Mouse (Mus musculus) gastrocnemius, postnatal 14 days (tissue): Measurements from ENCODE around the gene Coro2a. TPM values are rescaled to one million over a fixed set of nuclear protein-coding genes. Genes with fewer than 3 reads are reported as not detected.
"Not testable (repeated sequence)": the region's sequence is repeated elsewhere in the genome, so short reads cannot be mapped to it uniquely, and the experiment has no call there.

ENCODE experiments used
- DNase-seq: peaks from one replicate; pipeline ENCODE4 v3.0.0; 2021; ENCODE audit warnings: mixed read lengths
- intact Hi-C: fragments of 180-260 bp; cut with DNase I; formaldehyde crosslinking; loops from one replicate; pipeline ENCODE4 v1.15.1; 2025; ENCODE audit warnings: low total_unique reads
- total RNA-seq, 2 experiments: library from RNA; stranded (reverse); gene quantifications; 2 replicates each; pipeline ENCODE4 v1.2.3; 2021

Coro2a gene
- total RNA-seq, 2 experiments from 2014 or later: 0.27 to 0.66 TPM

DNA sequence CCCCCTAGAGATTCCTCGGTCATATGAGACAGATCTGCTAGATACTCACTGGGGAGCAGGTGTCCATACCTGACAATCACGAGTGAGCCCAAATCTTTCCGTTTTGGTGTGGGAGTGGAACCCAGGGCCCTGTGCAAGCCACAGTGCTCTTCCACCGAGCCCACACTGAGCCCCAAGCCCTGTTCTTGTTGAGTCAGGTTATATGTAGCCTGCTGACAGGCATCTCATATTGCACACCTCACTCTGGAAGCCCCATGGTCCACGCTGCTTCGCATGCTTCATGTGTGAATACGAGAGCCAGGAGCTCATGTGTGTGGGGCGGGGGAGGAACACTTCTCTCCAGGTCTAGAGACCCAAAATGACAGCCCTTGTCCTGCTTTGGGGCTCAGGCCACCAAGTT lies 12.9 kb downstream of the Coro2a start:
- no peak for DNase-seq
- intact Hi-C loops: no loop called here

DNA sequence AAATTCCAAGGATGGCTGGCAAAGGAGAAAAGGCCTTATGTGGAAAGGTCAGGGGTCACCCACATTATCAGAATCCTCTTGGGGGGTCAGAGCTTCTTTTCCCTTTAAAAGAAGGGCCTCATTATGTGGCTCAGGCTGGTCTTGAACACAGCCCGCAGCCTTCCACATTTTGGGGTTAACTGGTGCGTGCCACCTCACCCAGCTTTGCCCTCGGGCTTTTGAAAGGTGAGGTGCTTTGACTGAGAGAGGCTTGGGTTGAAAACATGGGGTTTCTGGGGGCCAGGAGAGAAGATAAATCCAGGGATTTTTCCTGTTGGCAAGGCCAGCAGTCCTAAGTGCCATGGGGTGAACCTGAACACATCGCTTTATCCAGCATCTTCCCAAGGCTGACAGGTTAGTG lies 15.5 kb downstream of the Coro2a start:
- no peak for DNase-seq
- intact Hi-C loops: no loop called here

DNA sequence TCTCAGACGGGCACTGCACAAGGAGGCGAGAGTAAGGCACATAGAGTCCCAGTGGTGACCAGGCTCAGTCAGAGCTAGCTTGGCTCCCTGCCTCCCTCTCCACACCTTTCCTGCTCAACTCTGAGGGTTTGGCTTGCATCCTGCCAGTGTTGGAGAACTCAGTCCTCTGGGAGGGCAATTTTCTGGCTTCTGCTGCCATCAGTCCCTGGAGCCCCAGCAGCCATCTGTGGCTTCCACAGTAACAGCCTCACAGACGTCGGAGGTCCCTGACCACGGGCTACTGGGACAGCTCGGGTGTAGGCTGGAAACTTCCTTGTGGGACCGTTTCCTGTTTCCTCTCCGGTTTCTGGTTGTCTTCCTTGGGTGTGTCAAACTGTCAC lies 16.2 kb downstream of the Coro2a start:
- no peak for DNase-seq
- intact Hi-C loops: no loop called here

DNA sequence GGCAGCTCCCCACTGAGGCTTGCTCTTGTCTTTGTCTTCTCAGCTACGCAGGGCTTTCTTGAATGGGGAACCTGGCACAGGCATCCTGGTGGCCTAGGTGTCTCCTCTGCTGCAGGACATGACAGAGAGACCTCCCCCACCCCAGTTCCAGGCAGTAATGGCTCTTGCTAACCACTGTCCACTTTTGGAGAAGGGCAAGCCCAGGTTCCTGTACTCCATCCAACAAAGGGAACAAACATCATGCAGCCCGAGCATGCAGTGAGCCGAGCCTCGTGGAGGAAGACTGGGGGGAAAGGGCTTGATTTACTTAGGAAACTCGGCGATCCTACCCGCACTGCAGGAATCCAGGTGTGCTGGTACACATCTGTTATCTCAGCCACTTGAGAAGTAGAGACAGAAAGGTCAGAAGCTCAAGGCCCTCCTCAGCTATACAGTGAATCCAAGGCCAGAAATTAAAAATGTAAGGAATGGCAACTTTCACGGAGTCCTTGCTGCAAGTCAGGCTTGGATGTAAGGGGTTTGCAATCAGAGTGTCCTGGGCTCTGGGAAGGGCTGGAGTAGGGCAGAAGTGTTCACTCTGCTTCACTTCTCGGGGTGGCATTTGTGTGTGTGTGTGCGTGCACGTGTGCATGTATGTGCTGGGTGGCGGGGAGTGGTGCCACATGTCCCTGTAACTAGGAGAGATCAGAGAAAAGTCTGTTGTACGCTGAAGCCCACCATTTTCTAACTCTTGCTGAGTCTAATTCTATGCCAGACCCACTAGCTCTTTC lies 16.8 kb downstream of the Coro2a start:
- no peak for DNase-seq
- intact Hi-C loops: no loop called here

DNA sequence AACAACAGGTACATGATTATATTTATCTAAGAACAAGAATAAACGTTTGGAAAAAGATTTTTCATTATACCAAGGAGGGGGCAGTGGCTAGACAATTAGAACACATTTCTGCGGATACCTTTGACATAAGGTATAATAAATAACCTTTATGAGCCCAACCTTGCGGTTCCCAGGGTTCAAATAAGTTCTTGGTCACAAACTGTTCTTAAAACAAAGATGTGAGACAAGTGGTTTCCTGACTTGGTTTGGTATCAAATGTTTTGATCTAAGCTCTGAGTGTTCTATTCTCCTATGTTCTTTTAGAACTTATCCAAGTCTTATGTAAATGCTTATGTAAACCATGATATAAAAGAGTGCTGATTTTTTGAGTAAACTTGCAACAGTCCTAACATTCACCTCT lies 17.5 kb downstream of the Coro2a start:
- DNase-seq, intact Hi-C loops: not testable (repeated sequence)

DNA sequence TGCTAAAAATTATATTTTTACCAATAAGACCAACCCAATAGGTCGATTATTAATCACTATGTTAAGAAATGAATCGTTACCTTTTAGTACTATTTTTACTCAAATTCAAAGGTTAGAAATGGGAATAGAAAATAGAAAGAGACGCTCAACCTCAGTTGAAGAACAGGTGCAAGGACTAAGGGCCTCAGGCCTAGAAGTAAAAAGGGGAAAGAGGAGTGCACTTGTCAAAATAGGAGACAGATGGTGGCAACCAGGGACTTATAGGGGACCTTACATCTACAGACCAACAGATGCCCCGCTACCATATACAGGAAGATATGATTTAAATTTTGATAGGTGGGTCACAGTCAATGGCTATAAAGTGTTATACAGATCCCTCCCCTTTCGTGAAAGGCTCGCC lies 17.9 kb downstream of the Coro2a start:
- DNase-seq, intact Hi-C loops: not testable (repeated sequence)

DNA sequence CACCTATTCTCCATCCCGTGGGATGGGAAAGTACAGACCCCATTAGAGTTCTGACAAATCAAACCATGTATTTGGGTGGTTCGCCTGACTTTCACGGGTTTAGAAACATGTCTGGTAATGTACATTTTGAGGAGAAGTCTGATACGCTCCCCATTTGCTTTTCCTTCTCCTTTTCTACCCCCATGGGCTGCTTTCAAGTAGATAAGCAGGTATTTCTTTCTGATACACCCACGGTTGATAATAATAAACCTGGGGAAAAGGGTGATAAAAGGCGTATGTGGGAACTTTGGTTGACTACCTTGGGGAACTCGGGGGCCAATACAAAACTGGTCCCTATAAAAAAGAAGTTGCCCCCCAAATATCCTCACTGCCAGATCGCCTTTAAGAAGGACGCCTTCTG lies 20.0 kb downstream of the Coro2a start:
- intact Hi-C loops, DNase-seq: not testable (repeated sequence)

DNA sequence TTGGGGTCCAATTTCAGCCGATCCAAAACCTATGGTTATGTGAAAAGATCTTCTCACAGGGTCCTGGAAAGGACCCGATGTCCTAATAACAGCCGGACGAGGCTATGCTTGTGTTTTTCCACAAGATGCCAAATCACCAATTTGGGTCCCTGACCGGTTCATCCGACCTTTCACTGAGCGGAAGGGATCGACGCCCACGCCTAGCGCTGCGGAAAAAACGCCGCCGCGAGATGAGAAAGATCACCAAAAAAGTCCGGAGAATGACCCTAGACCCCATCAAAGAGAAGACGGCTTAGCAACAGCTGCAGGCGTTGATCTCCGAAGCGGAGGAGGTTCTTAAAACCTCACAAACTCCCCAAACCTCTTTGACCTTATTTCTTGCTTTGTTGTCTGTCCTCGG lies 20.4 kb downstream of the Coro2a start:
- intact Hi-C loops, DNase-seq: not testable (repeated sequence)

DNA sequence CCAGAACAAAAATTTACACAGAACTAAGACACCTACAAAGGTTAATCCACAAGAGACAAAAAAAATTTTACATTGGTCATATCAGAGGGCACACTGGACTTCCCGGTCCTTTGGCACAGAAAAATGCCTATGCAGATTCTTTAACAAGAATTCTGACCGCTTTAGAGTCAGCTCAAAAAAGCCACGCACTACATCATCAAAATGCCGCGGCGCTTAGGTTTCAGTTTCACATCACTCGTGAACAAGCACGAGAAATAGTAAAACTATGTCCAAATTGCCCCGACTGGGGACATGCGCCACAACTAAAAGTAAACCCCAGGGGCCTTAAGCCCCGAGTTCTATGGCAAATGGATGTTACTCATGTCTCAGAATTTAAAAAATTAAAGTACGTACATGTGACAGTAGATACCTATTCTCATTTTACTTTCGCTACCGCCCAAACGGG lies 21.2 kb downstream of the Coro2a start:
- DNase-seq, intact Hi-C loops: not testable (repeated sequence)

DNA sequence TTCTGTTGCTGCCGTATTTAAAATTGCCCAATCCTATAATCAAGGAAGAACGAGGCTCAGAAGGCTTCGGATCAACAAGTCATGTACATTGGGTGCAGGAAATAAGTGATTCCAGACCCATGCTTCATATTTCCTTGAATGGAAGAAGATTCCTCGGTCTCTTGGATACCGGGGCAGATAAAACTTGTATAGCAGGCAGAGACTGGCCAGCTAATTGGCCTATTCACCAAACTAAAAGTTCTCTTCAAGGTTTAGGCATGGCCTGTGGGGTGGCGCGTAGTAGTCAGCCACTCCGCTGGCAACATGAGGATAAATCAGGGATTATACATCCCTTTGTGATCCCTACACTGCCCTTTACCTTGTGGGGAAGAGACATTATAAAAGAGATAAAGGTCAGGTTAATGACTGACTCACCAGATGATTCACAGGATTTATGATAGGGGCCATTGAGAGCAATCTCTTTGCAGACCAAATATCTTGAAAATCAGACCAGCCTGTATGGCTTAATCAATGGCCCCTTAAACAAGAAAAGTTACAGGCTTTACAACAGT lies 23.1 kb downstream of the Coro2a start:
- DNase-seq, intact Hi-C loops: not testable (repeated sequence)

DNA sequence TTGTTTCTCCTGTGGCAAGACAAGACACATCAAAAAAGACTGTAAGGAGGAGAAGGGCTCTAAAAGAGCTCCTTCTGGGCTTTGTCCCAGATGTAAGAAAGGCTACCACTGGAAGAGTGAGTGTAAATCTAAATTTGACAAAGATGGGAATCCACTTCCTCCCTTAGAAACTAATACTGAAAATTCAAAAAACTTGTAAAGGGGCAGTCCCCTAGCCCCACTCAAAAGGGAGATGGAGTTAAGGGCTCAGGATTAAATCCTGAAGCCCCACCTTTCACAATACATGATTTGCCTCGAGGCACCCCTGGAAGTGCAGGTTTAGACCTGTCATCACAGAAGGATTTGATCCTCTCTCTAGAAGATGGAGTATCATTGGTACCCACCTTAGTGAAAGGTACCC lies 23.8 kb downstream of the Coro2a start:
- intact Hi-C loops: no loop called here
- DNase-seq: no peak

DNA sequence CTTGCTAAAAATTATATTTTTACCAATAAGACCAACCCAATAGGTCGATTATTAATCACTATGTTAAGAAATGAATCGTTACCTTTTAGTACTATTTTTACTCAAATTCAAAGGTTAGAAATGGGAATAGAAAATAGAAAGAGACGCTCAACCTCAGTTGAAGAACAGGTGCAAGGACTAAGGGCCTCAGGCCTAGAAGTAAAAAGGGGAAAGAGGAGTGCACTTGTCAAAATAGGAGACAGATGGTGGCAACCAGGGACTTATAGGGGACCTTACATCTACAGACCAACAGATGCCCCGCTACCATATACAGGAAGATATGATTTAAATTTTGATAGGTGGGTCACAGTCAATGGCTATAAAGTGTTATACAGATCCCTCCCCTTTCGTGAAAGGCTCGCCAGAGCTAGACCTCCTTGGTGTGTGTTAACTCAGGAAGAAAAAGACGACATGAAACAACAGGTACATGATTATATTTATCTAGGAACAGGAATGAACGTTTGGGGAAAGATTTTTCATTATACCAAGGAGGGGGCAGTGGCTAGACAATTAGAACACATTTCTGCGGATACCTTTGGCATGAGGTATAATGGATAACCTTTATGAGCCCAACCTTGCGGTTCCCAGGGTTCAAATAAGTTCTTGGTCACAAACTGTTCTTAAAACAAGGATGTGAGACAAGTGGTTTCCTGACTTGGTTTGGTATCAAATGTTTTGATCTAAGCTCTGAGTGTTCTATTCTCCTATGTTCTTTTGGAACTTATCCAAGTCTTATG lies 26.3 kb downstream of the Coro2a start:
- intact Hi-C loops, DNase-seq: not testable (repeated sequence)

DNA sequence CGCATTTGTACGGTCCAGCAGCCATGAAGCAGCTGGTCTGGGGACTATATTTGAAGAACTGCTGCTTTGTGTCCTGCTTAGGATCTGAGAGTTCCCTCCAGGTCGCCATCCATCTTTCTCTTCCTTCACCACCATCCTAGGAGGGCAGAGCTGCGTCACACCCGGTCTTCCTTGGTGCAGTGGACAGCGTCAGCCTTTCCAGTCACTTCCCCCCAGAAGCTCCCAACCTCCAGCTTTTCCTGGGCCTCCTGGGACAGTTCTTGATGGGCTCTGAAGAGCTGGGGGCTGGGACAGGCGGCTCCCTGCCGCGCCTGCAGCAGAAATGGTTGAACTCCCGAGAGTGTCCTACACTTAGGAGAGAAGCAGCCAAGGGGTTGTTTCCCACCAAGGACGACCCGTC lies 27.2 kb downstream of the Coro2a start:
- intact Hi-C loops: no loop called here
- DNase-seq: no peak

DNA sequence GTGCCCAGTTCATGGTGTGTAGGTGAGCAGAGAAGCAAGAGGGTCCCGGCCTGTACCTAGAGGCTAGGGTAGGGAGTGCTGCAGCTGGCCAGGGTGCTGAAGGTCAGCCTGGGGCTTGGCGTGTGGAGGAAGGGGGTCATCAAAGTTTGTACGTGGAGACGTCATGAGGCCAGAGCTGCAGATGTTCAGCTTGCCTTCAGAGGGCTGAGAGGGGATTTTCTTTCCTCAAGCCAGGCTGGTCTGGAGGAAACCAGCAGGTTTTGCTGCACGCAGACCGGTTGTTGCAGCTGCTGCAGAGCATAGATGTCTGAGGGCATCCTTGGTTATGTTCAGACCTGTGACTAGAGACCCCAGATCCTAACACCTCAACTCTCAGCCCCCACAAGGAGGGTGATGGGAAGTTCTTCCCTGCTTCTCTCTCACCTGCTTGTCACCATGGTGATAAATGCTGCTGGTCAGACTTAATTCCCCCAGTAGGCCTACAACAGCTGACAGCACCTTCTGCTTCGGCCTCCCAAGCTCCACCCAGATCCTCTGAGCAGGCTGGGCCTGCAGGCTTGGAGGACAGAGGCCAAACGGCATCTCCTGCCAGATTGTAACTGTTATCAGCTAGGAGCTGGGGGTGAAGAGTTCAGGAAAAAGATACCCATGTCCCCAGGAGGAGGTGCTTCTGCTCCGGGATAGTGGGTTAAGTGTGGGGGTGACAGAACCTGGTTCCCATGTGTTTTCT lies 27.8 kb downstream of the Coro2a start:
- no peak for DNase-seq
- intact Hi-C loops: no loop called here

DNA sequence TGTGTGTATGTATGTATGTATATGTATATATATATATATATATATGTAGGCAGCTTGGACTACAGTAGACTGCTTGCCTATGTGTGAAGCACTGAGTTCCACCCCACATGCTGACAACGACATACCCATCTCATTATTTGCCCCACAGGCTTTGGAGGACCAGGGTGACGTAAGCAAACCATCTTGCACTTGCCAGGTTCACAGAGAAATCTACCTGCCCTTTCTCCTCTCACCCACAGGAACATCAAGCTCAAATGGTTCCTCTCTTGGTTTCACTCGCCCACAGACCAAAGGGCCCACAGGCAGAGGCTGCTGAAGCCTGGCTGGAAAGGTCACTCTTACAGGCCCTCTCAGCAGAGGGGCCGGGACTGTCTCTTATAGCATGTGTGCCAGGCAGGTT lies 29.4 kb downstream of the Coro2a start:
- DNase-seq: no peak
- intact Hi-C loops: no loop called here

DNA sequence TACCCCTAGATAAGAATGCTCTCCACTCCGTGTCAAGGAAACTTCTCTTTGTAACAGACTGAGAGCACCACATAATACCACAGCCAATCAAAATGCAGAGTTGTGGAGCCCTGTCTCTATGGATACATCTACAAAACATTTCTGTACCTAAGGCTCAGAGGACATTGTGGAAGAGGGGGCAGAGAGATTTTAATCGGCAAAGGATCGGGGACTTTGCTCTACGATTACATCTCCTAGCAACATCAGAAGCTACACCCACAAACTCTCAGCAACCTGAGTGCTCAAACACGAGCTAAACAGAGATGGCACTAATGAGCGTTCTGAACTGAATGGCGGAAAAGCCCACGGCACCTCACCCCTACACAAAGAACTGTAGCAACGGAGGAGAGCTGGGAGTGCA lies 30.3 kb downstream of the Coro2a start:
- DNase-seq: no peak
- intact Hi-C loops: no loop called here

DNA sequence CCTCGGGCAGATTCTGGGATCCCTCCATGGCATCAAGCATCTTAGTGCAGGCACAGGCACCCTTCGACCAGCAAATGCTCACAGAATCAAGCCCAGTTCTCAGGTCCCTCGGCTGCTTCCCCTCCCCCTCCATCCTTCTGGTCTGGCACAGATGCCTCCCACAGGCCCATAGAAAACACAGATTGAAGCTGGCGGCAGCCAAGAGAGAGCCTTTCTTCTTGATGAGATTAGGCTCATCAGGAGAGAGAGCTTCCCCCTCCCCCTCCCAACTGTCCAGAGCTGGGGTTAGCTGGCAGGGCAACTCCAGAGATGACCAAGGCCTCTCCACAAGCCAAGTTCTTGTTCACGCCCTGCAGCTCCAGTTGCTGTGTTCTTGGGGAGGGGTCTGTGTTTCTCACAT lies 32.3 kb downstream of the Coro2a start:
- intact Hi-C loops: no loop called here

DNA sequence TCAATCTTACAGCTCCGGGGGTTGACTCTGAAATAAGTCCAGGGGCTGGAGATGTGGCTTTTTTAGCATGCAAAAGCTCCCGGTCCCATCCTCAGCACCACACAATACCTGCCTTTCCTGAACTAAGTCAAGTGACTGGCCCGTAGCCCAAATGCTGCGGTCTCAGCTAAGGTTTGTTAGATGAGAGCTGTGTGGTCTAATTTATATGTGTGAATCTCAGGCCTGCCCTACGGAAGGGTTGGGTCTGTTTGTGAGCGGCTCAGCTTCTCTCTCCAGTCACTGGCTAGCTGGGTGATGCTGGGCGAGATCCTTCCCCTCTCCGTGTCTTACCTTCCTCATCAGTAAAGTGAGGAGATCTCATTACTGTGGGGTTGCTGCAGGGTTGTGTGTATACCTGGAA lies 33.8 kb downstream of the Coro2a start:
- DNase-seq: no peak
- intact Hi-C loops: no loop called here

More for the DNA sequence above, 32.3 kb downstream of the Coro2a start:
- no peak for DNase-seq

DNA sequence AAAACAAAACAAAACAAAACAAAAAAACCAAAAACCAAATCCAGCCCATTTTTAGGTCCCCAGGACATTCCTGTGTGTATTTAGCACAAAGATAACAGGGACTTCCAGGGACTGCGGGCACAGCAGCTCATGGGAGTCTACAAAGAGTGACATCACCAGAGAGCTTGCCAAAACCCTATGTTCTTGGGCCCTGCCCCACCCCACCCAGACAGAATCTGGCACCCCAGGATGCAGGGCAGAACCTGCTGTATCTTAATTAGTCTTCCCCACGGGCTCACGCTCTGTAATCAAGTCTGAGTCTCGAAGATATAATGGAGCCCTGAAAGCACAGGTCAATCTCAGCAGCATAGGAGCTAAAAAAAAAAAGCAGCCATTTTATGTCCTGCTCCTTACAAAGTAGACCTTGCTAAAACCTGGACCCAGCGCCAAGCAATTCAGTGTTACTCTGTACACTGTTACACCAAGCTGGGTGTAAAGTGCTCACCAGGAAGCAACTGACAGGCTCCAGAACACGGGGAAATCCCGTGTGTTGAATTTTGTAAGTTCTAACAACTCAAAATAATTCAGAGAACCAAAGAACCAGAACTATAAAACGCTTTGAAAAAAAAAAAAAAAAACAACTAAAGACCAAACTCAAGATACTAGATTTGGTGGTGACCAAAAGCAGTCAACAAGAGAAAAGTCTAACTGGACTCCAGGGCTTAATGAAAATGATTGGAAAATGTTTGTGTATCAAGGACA lies 34.9 kb downstream of the Coro2a start:
- intact Hi-C loops: no loop called here
- no peak for DNase-seq
